Mouse (Mus musculus): ENCODE measurements around the gene Chst15.

GRCm38 (mm10) chr7:132270364-132270763 lies 46.7 kb downstream of the Chst15 start:
- TF ChIP-seq POLR2A (IDR thresholded peaks at IDR 0.05; ENCODE audit: low read depth, low read length): no peak
- TF ChIP-seq CTCF (conservative IDR thresholded peaks at IDR 0.05; ENCODE audit: insufficient read depth, insufficient read length, low read depth, low read length): no peak

All from kidney, adult 2 months (tissue).